Mouse (Mus musculus): ENCODE measurements at regions not wholly inside any gene's neighbourhood (a gene's known extent, or its start where the extent isn't known, plus 50 kb on each side); places are given as distances from the start of the nearest gene placed in this dataset.

- TF ChIP-seq CTCF (conservative IDR thresholded peaks at IDR 0.05 in 1 of 2, IDR thresholded peaks at IDR 0.05 in 1 of 2; ENCODE audit: low read depth in 2 of 2, low read length in 2 of 2) (no peak), ZNF384 (IDR thresholded peaks at IDR 0.05; ENCODE audit: low read depth, low read length) (no peak), E2F4 (IDR thresholded peaks at IDR 0.05; ENCODE audit: insufficient replicate concordance, low read depth, low read length) (no peak), RAD21 (IDR thresholded peaks at IDR 0.05; ENCODE audit: low read depth, low read length) (no peak), ETS1 (conservative IDR thresholded peaks at IDR 0.05; ENCODE audit: low read depth, low read length) (no peak), ZC3H11A (IDR thresholded peaks at IDR 0.05; ENCODE audit: low read depth, low read length) (no peak), POLR2A (IDR thresholded peaks at IDR 0.05; ENCODE audit: low read depth, low read length) (no peak), MXI1 (IDR thresholded peaks at IDR 0.05; ENCODE audit: low read depth, low read length) (no peak), JUN (IDR thresholded peaks at IDR 0.05; ENCODE audit: insufficient read depth, low read depth, low read length) (no peak), MAX (IDR thresholded peaks at IDR 0.05; ENCODE audit: low read length) (no peak), EP300 (IDR thresholded peaks at IDR 0.05; ENCODE audit: low read length) (no peak), GABPA (IDR thresholded peaks at IDR 0.05; ENCODE audit: insufficient replicate concordance, low read depth, low read length) (no peak)
Observed at GRCm38 (mm10) chr5:90068601-90069000, 155.2 kb downstream of the Cox18 start.

All from CH12.LX (cell line).